Mouse (Mus musculus): ENCODE measurements around the gene Frs2.

The Frs2 gene

DNA sequence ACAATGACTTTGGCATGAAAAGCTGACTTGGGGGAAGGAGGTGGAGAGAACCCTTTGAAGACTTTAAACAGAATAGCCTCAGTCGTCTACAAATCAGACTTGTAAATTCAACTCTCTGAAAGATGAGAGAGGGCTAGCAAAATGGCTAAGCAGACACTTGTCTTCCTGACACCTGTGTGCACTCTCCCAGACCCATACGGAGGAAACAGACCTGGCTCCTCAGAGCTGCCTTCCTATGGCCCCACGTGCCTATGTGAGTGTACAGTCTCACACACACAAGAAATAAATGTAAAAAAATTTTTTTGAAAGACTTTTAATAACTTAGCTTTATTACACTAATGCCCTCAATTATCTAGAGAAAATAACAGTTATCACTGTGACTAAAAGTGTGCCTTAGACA, 41.6 kb downstream of the Frs2 start:
- no peak for DNase-seq (ENCODE audit: extremely low spot score, low read depth, low spot score)

- no peak for DNase-seq (ENCODE audit: extremely low spot score, low read depth, low spot score)
These were observed 42.1 kb downstream of the Frs2 start for GRCm38 (mm10) chr10:117106244-117106643.

DNA sequence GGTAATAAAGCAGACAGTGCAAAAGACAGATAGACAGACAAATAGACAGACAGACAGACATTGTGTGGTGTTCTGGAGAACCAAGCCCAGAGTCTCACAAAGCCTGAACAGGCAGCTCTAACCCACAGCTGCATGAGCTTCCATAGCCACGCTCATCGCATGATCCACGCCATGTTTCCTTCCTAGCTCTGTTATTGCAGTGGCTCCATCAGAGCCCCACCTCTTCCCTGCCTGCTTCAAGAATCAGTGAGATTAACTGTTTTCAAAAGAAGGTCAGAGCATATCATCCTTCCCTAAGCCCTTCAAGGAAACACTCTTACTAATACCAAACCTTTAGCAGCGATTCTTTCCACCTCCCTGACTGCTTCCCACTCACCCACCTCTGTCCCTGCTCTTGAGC, 43.3 kb downstream of the Frs2 start:
- DNase-seq (ENCODE audit: extremely low spot score, low read depth, low spot score) = no peak

DNA sequence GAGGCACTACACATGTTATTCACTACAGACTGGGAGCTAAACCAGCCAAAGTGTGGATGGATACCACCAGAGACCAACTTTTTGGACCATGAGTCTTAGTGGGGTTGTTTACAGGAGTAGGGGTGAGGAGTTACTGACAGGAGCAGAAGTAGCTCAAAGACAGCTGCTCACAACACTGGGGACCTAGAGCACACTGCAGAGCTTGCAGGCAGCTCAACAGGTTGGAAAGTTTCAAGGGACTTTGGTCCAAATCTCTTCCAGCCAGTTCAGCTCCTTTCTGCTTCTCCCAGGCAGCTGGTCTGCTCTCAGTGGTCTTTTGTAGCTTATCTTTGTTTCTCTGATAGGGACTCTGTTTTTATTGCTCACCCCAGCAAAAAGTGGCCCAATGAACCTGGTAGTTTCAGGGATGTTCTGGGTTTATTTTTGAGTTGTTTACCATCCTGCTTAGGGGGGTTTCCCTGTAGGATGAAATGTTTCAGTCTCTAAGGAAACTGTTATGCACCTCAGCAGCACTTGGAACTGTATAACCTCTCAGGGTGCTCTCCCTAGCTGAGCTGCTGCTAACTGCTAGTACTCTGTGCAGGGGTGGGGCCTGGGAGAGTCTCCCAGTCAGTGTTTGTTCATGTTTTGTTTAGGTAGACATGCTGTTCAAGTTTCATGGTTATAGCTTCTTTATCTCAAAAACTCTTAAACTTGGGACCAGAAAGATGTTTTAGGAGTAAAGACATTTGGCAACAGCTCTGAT, 44.3 kb downstream of the Frs2 start:
- no peak for DNase-seq (ENCODE audit: extremely low spot score, low read depth, low spot score)

DNA sequence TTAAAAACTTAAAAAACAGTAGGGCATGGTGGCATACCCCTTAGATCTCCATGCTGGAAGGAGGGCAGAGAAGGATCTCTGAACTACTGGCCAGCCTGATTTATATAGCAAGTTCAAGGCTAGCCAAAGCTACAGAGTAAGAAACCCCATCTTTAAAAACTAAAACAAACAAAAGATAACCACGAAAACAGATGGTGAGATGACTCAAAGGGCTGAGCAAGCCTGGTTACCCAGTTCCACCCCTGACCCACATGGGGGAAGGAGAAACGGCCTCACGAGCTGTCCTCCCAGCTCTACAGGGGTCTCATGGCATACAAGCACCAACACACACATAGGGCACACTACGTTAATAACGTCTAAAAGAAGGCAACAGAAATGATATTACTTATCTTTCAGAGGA, 48.2 kb downstream of the Frs2 start:
- no peak for DNase-seq (ENCODE audit: extremely low spot score, low read depth, low spot score)

- DNase-seq (ENCODE audit: extremely low spot score, low read depth, low spot score) = no peak
These were observed 51.1 kb downstream of the Frs2 start for GRCm38 (mm10) chr10:117097116-117097698.

GRCm38 (mm10) chr10:117096096-117096495, 52.2 kb downstream of the Frs2 start:
- DNase-seq (ENCODE audit: extremely low spot score, low read depth, low spot score) = no peak

DNA sequence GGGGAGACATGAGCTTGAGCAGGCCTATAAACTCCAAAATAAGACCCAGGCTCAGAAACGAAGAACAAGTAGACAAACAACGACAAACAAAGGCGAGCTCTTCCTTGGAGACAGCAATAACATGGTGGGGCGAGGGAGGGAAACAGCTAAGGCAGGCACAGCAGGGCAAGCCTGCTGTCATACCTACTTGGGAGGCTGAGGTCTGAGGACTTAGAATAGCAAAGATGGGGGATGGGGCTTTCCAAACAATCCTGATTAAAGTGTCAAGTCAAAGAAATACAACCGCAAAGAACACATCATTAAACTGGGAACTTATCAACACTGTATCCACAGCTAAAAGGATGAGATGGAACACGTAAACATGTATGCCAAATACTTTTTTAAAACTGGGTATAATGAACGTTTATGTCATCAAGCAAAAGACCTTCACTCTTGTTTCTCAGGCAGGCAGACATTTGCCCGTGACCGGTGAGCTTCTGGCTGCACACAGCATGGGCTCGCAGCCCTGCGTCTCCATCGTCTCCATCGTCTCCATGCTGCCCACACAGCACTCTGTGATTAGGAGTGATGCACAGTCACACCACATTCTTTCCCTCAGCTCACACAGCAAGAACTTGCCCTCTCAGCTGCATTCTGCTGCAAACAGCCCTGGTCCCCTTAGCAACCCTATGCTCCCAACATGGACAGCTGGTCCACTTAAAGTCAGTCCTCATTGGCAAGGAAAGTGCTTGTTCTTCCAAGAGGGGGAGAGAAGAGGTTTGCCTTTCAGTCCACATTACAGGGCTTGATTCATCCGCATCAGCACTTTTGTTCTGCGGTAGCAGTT, 53.6 kb downstream of the Frs2 start:
- DNase-seq (ENCODE audit: extremely low spot score, low read depth, low spot score) = no peak

DNA sequence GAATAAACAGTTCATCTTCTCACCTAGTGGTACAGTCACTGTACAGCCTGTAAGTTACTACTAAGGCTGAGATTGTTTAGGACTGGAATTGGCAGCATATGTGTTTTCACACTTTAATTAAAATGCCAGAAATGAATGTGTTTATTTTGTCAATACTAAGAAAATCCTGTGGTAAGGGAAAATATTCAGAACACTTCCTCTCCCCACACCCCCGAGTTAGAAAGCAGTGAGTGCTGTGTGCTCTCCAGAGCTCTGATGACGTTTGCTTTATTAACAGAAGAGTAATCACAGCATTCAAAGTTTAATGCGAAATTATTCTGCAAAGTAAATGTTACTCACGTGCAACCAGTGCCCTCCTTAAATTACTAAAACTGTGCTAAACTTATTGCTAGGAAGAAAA, 58.7 kb downstream of the Frs2 start:
- DNase-seq (ENCODE audit: extremely low spot score, low read depth, low spot score) = no peak

GRCm38 (mm10) chr10:117081914-117082359, 66.4 kb downstream of the Frs2 start:
- DNase-seq (ENCODE audit: extremely low spot score, low read depth, low spot score) = no peak

- DNase-seq (ENCODE audit: extremely low spot score, low read depth, low spot score) = no peak
These were observed 67.0 kb downstream of the Frs2 start for GRCm38 (mm10) chr10:117081326-117081725.

DNA sequence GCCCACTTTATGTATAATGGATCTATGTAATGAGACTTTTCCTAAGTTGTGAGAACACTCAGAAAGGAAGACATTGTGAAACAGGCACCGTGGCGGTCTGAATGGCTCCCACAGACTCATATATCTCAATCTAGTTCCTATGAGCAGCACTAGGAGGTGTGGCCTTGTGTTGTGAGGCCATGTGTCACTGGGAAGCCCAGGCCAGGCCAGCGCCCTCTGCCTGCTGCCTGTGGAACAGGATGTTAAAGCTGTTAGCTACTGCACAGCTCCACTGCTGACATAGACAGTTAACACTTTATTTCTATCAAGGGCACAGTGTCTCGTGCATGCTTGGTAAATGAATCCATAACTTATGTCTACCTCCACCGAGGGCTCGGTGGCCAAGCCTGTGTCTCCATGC, 70.0 kb downstream of the Frs2 start:
- no peak for DNase-seq (ENCODE audit: extremely low spot score, low read depth, low spot score)

DNA sequence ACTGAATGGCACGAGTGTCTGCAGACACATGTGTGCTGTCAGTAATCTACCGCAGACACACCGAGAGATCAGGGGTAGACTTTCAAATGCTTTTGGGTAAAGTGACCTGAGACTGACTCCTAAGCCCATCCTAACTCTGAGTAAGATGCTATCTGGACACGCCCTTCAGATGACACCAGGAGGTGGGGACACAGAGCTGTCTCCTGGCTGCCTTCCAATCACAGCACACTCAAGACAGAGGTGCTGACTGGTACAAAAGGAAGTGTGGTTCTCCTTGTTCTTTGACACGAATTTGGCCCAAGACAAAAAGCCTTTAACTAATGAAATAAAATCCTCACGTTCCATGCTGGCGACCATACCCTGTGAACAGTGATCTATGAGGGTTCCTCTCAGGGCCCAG, 75.2 kb downstream of the Frs2 start:
- no peak for DNase-seq (ENCODE audit: extremely low spot score, low read depth, low spot score)

DNA sequence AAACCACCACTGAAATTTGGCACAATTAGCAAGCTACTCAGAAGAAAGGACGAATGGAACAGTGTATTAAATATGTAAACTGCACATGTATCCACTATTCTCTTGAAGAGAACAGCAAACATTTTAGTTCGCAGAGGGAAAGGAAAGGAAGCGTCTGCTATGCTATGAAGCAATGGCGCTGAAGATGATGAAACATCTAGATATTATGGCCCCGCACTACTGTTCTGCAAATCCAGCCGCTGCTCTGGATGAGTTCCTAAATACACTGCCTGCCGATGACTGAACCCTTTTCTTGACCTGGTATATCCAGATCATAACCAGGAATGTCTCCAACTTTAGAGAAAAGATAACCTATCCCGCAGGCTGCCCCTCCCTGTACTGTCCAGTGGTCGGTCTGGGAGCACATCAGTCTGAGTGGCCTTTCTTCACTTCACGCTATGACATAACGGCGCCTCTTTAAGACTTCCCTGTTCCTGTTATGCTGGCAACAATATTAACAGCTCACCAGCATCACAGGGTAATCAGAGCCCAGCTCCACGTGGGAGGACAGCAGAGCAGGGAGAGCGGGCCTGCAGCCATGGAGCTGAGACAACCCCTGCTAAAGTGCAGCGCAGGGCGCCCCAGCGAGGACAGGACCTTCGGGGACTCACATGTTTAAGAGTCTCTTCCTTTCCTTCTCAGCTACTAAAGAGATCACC, 76.0 kb downstream of the Frs2 start:
- DNase-seq (ENCODE audit: extremely low spot score, low read depth, low spot score) = no peak

DNA sequence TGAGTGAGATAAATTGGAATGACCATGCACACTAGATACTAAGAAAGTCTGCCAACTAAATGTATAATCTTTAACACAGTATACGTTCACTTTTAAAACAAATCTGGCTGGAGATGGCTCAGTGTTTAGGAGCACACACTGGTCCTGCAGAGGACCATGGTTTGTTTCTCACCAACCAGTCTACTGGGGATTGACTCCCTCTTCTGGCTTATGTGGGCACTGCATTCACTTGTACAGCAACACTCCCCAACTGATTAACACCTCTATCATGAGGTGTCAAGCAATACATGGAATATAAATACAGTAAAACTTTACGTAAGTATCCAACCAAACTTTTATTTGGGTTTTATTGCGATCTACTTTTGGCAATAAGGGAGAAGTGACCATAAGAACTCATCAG, 79.2 kb downstream of the Frs2 start:
- no peak for DNase-seq (ENCODE audit: extremely low spot score, low read depth, low spot score)

GRCm38 (mm10) chr10:117064076-117064475, 84.3 kb downstream of the Frs2 start:
- no peak for DNase-seq (ENCODE audit: extremely low spot score, low read depth, low spot score)

- peak; percentile 87 for DNase-seq (ENCODE audit: extremely low spot score, low read depth, low spot score)
These were observed 84.9 kb downstream of the Frs2 start, which contains the start of gene Cct2 for GRCm38 (mm10) chr10:117063254-117064021. Gene Cct2 (minus strand): TSS chr10:117063814.

DNA sequence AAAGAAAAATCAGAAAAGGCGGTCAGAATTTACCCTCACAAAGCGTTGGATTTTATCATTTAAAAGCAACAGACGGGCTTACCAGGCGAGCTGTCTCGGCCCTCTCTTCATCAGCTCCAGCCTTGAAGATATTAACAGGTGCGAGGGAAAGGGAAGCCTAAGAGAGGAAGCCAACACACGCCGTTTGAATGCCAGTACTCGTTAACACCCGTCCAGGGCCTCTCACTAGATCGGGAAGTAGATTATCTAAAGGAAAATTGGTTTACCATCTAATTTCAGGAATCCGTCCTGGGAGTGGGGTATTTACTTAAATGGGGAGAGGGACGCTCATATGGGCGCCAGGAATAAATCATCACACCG, 85.5 kb downstream of the Frs2 start:
- no peak for DNase-seq (ENCODE audit: extremely low spot score, low read depth, low spot score)

DNA sequence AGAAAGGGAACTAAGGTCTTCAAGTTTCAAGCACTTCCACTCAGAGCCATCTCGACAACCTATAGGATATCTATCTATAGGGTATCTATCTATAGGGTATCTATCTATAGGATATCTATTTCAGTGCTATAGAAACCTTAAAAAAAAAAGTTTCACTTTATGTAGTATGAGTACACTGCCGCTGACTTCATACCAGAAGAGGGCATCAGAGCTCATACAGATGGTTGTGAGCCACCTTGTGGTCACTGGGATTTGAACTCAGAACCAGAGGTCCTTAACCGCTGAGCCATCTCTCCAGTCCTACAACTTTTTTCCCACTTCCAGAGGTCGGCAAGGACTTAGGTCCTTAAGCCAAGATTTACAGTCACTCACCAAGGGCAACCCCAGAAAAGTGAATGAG, 92.7 kb downstream of the Frs2 start:
- no peak for DNase-seq (ENCODE audit: extremely low spot score, low read depth, low spot score)

GRCm38 (mm10) chr10:117049961-117050597, 98.3 kb downstream of the Frs2 start:
- DNase-seq (ENCODE audit: extremely low spot score, low read depth, low spot score) = no peak
